Mouse (Mus musculus) limb, embryonic 13.5 days (tissue): ENCODE measurements around the gene Cisd3. TPM values are rescaled to one million over a fixed set of nuclear protein-coding genes. Genes with fewer than 3 reads are reported as not detected.

ENCODE experiments used
- ATAC-seq: fragments of 200-750 bp; cut with Nextera tagmentation; 2 replicates; pipeline ENCODE4 v1.8.0; 2017; ENCODE audit warnings: low read depth, moderate number of reproducible peaks, moderate TSS enrichment; ENCODE audit not compliant: low FRiP score
- H3K27ac ChIP-seq: fragments of 300-500 bp; sonication (generic); 2 replicates; pipeline ENCODE4 v1.5.1; 2015; ENCODE audit warnings: inconsistent platforms, mild to moderate bottlenecking, moderate library complexity
- H3K27me3 ChIP-seq: fragments of 300-500 bp; sonication (generic); 2 replicates; pipeline ENCODE4 v1.6.1; 2015; ENCODE audit warnings: mild to moderate bottlenecking, inconsistent platforms
- H3K36me3 ChIP-seq: fragments of 300-500 bp; sonication (generic); 2 replicates; pipeline ENCODE4 v1.6.1; 2015; ENCODE audit warnings: inconsistent platforms, mild to moderate bottlenecking, moderate library complexity
- H3K4me1 ChIP-seq: fragments of 300-500 bp; sonication (generic); 2 replicates; pipeline ENCODE4 v1.6.1; 2015; ENCODE audit warnings: inconsistent platforms
- H3K4me2 ChIP-seq: fragments of 300-500 bp; sonication (generic); replicated peaks from 2 replicates; pipeline ENCODE4 v1.6.1; 2015; ENCODE audit warnings: inconsistent platforms, mild to moderate bottlenecking, moderate library complexity
- H3K4me3 ChIP-seq: fragments of 300-500 bp; sonication (generic); 2 replicates; pipeline ENCODE4 v1.5.1; 2015; ENCODE audit warnings: moderate library complexity, mild to moderate bottlenecking, inconsistent platforms
- H3K9ac ChIP-seq: fragments of 300-500 bp; sonication (generic); 2 replicates; pipeline ENCODE4 v1.6.1; 2015; ENCODE audit warnings: mild to moderate bottlenecking, inconsistent platforms
- H3K9me3 ChIP-seq: fragments of 300-500 bp; sonication (generic); 2 replicates; pipeline ENCODE4 v1.6.1; 2016; ENCODE audit warnings: inconsistent platforms
- WGBS: fragments of 180-500 bp; shearing (Covaris S2); methylation state at CpG from one replicate; pipeline ENCODE4 v1.1.7; 2015; 5-methylcytosine and 5-hydroxymethylcytosine counted together
- polyA plus RNA-seq: library from polyadenylated mRNA; unstranded; fragments of >200 nt; fragmentation: Nextera tagmentation; extraction: Ambion mirVana; gene quantifications from 2 replicates; pipeline ENCODE4 v1.2.1, GENCODE M21; 2015

The Cisd3 gene
- polyA plus RNA-seq, 1 experiment from 2014 or later = 13.5 TPM

DNA sequence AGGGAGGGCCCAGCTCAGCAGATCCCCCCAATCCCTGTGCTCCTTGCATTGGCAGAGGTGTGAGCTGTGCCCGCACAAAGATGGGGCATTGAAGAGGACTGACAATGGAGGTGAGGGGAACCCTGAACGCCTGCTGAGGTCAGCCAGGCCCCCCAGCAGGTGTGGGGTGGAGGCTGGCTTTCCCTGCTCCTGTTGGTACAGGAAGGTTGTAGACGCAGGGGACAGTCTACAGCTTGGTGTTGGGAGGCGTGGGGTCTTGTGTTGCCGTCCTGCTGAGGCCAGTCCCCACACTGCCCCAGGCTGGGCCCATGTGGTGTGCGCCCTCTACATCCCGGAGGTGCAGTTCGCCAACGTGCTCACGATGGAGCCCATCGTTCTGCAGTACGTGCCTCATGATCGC, 20.2 kb upstream of the Cisd3 start:
- Histone ChIP-seq H3K9me3 (no peaks in the 10 kb centered on the region), H3K36me3 (peaks cover 51% of the 10 kb centered on the region), H3K4me1 (peaks cover 45% of the 10 kb centered on the region), H3K27ac (no peak overlapping the region), H3K27me3 (peaks cover 21% of the 10 kb centered on the region), H3K9ac (no peak overlapping the region), H3K4me3 (peak overlapping the region; percentile 90), H3K4me2 (peak overlapping the region; percentile 92)
- WGBS = 92% methylated on average over 13 of the region's 13 CpGs
- no peak for ATAC-seq

DNA sequence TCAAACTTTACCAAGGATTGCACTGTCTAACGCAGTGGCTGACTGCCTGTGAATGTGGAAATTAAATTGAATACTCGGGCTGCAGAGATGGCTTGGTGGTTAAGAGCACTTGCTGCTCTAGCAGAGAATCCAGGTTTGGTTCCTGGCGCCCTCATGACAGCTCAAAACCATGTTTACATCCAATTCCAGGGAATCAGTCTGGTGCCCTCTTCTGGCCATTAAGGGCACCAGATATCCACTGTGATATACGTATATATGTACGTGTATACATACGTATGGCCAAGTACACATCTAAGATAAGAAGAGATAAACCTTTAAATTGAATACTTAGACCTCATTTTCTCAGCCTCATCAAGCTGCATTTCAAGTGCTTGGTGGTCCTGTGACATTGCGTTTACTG, 19.4 kb upstream of the Cisd3 start:
- 90% methylated on average over 7 of the region's 7 CpGs for WGBS
- no peak overlapping the region for H3K4me2 ChIP-seq
- H3K27ac ChIP-seq = no peak overlapping the region
- H3K9ac ChIP-seq = no peak overlapping the region
- H3K9me3 ChIP-seq = no peaks in the 10 kb centered on the region
- no peak overlapping the region for H3K4me3 ChIP-seq
- H3K4me1 ChIP-seq = peaks cover 38% of the 10 kb centered on the region
- ATAC-seq = no peak
- H3K36me3 ChIP-seq = peaks cover 59% of the 10 kb centered on the region
- H3K27me3 ChIP-seq = peaks cover 14% of the 10 kb centered on the region

- H3K27ac ChIP-seq = no peak overlapping the region
- H3K4me2 ChIP-seq = no peak overlapping the region
- no peak for ATAC-seq
- H3K4me3 ChIP-seq = no peak overlapping the region
- H3K9me3 ChIP-seq = no peaks in the 10 kb centered on the region
- WGBS = 89% methylated on average over 15 of the region's 15 CpGs
- no peak overlapping the region for H3K9ac ChIP-seq
- peaks cover 9% of the 10 kb centered on the region for H3K27me3 ChIP-seq
- peaks cover 32% of the 10 kb centered on the region for H3K4me1 ChIP-seq
- H3K36me3 ChIP-seq = peaks cover 65% of the 10 kb centered on the region
These were observed 18.8 kb upstream of the Cisd3 start for GRCm38 (mm10) chr11:97666794-97667193.

DNA sequence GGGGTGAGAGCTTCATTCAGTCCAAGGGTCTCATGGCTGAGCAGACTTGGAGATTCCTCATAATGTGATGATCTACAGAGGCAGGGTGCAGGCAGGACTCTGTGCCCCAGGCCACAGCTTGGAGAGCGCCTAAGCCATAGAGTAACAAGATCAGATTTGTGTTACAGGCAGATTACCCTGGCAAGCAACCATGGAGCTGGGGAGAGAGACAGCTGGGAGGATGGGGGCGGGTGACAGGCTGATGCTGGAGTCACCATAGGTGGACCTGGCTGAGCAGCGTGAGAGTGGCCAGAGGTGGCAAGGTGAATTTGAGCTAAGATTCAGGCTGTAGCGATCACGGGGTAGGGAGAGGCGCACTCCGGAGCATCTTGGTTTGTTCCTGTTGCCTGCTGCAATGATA, 17.5 kb upstream of the Cisd3 start:
- Histone ChIP-seq H3K9me3 (no peaks in the 10 kb centered on the region), H3K4me2 (no peak overlapping the region), H3K27ac (no peak overlapping the region), H3K9ac (no peak overlapping the region), H3K4me3 (no peak overlapping the region), H3K27me3 (no peaks in the 10 kb centered on the region), H3K36me3 (peaks cover 79% of the 10 kb centered on the region), H3K4me1 (peaks cover 22% of the 10 kb centered on the region)
- ATAC-seq = no peak
- WGBS = 88% methylated on average over 7 of the region's 7 CpGs

DNA sequence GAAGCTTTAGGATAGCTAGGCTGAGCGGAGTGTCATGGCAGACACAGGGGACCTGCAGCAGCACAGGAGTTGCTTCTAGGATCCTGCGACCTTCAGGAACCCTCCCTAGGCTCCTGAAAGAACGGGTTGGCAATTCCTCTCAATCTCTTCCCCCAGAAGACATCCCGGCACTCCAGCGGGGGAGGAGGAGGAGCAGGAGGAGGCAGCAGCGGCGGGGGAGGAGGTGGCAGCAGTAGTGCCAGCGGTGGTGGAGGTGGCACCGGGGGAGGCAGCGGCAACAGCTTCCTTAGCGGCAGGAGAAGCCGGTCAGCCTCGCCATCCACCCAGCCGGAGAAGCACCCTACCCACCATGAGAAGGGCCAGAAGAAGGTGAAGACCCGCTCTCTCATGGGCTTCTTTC, 16.4 kb upstream of the Cisd3 start:
- no peaks in the 10 kb centered on the region for H3K27me3 ChIP-seq
- 0 out of 2 replicates have a peak overlapping the region, but pooled peaks have one; percentile 35 for H3K9ac ChIP-seq
- no peak overlapping the region for H3K4me2 ChIP-seq
- no peak overlapping the region for H3K4me3 ChIP-seq
- WGBS = 67% methylated on average over 15 of the region's 15 CpGs
- H3K27ac ChIP-seq = no peak overlapping the region
- ATAC-seq = no peak
- peaks cover 90% of the 10 kb centered on the region for H3K36me3 ChIP-seq
- peaks cover 22% of the 10 kb centered on the region for H3K4me1 ChIP-seq
- no peaks in the 10 kb centered on the region for H3K9me3 ChIP-seq

- WGBS = 40% methylated on average over 6 of the region's 6 CpGs
- H3K9me3 ChIP-seq = no peaks in the 10 kb centered on the region
- no peak overlapping the region for H3K4me2 ChIP-seq
- no peak for ATAC-seq
- peaks cover 17% of the 10 kb centered on the region for H3K4me1 ChIP-seq
- H3K9ac ChIP-seq = peak overlapping the region; percentile 35; the same call in 1 of the 2 replicates
- no peak overlapping the region for H3K4me3 ChIP-seq
- H3K27ac ChIP-seq = no peak overlapping the region
- no peaks in the 10 kb centered on the region for H3K27me3 ChIP-seq
- H3K36me3 ChIP-seq = peaks cover 95% of the 10 kb centered on the region
These were observed 15.8 kb upstream of the Cisd3 start for GRCm38 (mm10) chr11:97669829-97670228.

DNA sequence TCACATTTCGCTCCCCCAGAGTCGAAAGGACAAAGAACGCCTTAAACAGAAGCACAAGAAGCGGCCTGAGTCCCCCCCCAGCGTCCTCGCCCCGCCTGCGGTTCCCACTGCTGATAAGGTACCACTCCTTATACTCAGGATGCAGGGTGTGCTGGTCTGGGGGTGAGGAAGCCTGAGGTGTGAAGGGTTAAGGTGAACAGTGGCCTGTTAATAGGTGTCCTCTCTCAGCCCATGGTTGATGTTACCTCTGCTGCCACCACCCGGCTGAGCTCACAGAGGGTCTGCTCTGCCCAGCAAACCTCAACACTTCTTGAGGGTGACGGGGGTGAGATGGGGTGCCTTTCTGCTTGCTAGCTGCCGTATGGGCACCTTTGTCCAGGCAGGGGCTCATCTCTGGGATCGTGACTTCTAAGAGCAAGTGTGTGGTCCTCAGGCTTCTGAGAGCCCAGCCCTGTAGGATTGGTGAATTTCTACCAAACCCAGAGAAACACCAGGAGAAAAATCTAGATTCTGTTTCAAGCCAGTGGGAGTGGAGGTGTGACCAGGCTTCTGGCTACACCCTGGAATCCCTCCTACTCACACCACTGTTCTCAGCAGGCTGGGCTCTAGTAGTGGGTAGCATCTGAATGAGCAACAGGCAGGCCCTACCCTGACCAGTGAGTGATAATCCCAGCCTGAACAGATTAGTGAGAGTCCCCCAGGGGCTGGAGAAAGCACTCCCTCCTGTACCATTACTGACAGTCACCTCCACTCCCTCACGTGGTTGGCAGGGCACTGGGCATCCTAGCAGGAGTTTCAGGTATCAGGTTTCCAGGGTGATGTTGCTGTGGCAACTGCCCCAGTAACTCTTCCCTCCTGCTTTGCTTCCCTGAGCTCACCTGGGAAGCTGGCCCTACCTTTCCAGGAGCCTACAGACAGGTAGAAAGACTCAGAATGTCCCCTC, 15.1 kb upstream of the Cisd3 start:
- Histone ChIP-seq H3K4me2 (no peak overlapping the region), H3K9ac (no peak overlapping the region), H3K4me1 (peaks cover 10% of the 10 kb centered on the region; the same call in 1 of the 2 replicates), H3K4me3 (no peak overlapping the region), H3K27me3 (no peaks in the 10 kb centered on the region), H3K27ac (no peak overlapping the region), H3K36me3 (peaks cover 99% of the 10 kb centered on the region), H3K9me3 (no peaks in the 10 kb centered on the region)
- WGBS = 61% methylated on average over 13 of the region's 13 CpGs
- no peak for ATAC-seq

DNA sequence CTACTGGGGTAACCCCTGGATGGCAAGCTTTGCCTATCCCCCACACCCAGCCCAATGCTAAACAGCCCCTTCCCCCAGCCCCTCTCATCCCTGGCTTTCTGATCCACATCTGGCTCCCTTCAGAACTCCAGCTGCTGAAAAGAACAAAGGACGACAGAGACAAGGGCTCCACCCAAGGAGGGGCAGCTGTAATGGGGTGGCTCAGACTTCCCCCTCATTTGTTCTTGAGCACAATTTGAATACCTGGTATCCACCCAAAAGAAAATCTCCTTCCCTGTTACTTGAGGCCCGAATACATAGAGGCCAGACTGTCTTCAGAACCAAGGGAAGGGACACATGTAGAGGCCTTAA, 14.5 kb upstream of the Cisd3 start:
- Histone ChIP-seq H3K36me3 (peaks cover 99% of the 10 kb centered on the region), H3K27ac (no peak overlapping the region), H3K9ac (no peak overlapping the region), H3K4me3 (no peak overlapping the region), H3K4me2 (no peak overlapping the region), H3K9me3 (no peaks in the 10 kb centered on the region), H3K4me1 (peaks cover 10% of the 10 kb centered on the region; the same call in 1 of the 2 replicates), H3K27me3 (no peaks in the 10 kb centered on the region)
- no peak for ATAC-seq
- 35% methylated on average over 2 of the region's 2 CpGs for WGBS

- H3K36me3 ChIP-seq = peaks cover 100% of the 10 kb centered on the region
- H3K27me3 ChIP-seq = no peaks in the 10 kb centered on the region
- H3K9me3 ChIP-seq = no peaks in the 10 kb centered on the region
- H3K4me2 ChIP-seq = no peak overlapping the region
- ATAC-seq = no peak
- H3K9ac ChIP-seq = no peak overlapping the region
- H3K27ac ChIP-seq = no peak overlapping the region
- H3K4me3 ChIP-seq = no peak overlapping the region
- 86% methylated on average over 11 of the region's 11 CpGs for WGBS
- H3K4me1 ChIP-seq = peaks cover 10% of the 10 kb centered on the region; the same call in 1 of the 2 replicates
These were observed 12.5 kb upstream of the Cisd3 start for GRCm38 (mm10) chr11:97673148-97673547.

DNA sequence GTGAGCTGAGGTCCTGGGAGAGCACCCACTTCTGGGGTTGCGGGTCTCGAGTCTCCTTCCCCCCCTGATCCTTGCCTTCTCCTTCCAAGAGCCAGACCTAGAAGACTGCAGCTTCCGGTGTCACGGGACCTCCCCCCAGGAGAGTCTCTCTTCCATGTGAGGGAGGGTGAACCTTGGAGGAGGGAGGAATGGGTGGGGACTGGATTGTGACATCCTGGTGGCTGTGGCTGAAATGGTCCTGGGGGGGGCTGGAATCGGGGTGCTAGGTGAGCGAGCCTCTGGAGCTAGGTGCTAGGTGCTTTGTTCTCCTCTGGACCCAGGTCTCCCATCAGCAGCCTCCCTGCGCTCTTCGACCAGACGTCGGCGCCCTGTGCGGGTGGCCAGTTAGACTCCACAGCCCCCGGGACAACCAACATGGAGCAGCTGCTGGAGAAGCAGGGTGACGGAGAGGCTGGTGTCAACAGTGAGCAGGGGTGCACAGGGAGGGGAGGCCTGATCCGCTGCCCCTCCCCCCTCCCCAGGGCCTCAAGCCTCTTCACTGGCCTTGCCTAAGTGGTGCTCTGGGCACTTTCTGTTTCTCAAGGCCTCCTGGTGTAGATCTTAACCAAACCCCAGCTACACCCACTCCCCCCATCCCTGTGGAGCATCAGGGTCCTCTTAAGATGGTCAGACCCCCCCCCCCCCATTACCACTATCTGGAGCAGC, 9.4 kb upstream of the Cisd3 start:
- no peak overlapping the region for H3K9ac ChIP-seq

DNA sequence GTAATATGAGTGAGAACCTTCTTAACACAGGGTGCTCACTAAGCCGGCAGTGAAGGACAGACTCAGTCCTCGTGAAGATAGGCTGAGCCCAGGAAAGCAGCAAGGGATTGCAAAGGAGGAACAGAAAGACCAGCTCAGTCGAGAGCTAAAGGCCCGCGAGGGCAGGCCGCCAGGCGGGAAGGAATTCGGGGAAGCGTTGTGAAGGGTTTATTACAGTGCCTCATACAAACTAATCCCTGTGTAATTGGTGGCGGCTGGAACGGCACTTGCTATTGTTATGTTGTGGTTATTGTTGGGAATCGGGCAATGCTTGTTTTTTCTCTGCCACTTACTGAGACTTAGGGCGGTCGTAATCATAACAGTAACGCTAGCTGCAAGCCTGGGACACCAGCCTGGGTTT, 8.2 kb upstream of the Cisd3 start:
- ATAC-seq = no peak
- no peaks in the 10 kb centered on the region for H3K27me3 ChIP-seq
- H3K9me3 ChIP-seq = no peaks in the 10 kb centered on the region
- H3K36me3 ChIP-seq = peaks cover 98% of the 10 kb centered on the region
- no peak overlapping the region for H3K9ac ChIP-seq
- H3K4me3 ChIP-seq = no peak overlapping the region
- no peak overlapping the region for H3K4me2 ChIP-seq
- no peak overlapping the region for H3K27ac ChIP-seq
- WGBS = 55% methylated on average over 15 of the region's 15 CpGs
- H3K4me1 ChIP-seq = no peaks in the 10 kb centered on the region

More for the DNA sequence above, 9.4 kb upstream of the Cisd3 start:
- H3K36me3 ChIP-seq = peaks cover 98% of the 10 kb centered on the region
- no peak overlapping the region for H3K27ac ChIP-seq
- H3K4me3 ChIP-seq = no peak overlapping the region
- H3K9me3 ChIP-seq = no peaks in the 10 kb centered on the region
- H3K4me2 ChIP-seq = no peak overlapping the region
- ATAC-seq = no peak
- H3K27me3 ChIP-seq = no peaks in the 10 kb centered on the region
- WGBS = 81% methylated on average over 14 of the region's 15 CpGs
- no peaks in the 10 kb centered on the region for H3K4me1 ChIP-seq

GRCm38 (mm10) chr11:97677842-97678241, 7.8 kb upstream of the Cisd3 start:
- peaks cover 98% of the 10 kb centered on the region for H3K36me3 ChIP-seq
- no peak overlapping the region for H3K9ac ChIP-seq
- no peaks in the 10 kb centered on the region for H3K4me1 ChIP-seq
- 67% methylated on average over 8 of the region's 8 CpGs for WGBS
- H3K27ac ChIP-seq = no peak overlapping the region
- no peak overlapping the region for H3K4me2 ChIP-seq
- H3K4me3 ChIP-seq = no peak overlapping the region
- no peaks in the 10 kb centered on the region for H3K9me3 ChIP-seq
- no peak for ATAC-seq
- H3K27me3 ChIP-seq = no peaks in the 10 kb centered on the region
